Mouse (Mus musculus) frontal cortex, adult (tissue): ENCODE data around the gene Sema4a.

ENCODE experiments used
- ATAC-seq: cut with Nextera tagmentation; 2 replicates; pipeline ENCODE4 v1.9.2; 2017; ENCODE audit warnings: mild to moderate bottlenecking, moderate library complexity, mixed read lengths; ENCODE audit not compliant: low TSS enrichment

Gene Sema4a

GRCm38 (mm10) chr3:88427342-88427905 is 33.6 kb downstream of the Sema4a start:
- no peak for ATAC-seq

- no peak for ATAC-seq
Observed at GRCm38 (mm10) chr3:88425708-88426420, 35.1 kb downstream of the Sema4a start.

GRCm38 (mm10) chr3:88425330-88425689 is 35.7 kb downstream of the Sema4a start:
- no peak for ATAC-seq

GRCm38 (mm10) chr3:88424605-88425329 is 36.2 kb downstream of the Sema4a start, which contains the start of gene Slc25a44:
TSS of gene Slc25a44 (minus strand) at chr3:88425139.
- peak; percentile 91 for ATAC-seq

- ATAC-seq = peak; percentile 54
Observed at GRCm38 (mm10) chr3:88422020-88422720, 38.8 kb downstream of the Sema4a start.

- no peak for ATAC-seq
Observed at GRCm38 (mm10) chr3:88420771-88421170, 40.2 kb downstream of the Sema4a start.

GRCm38 (mm10) chr3:88418016-88418415 is 43.0 kb downstream of the Sema4a start:
- ATAC-seq = no peak

GRCm38 (mm10) chr3:88415668-88416067 is 45.3 kb downstream of the Sema4a start:
- ATAC-seq = no peak

GRCm38 (mm10) chr3:88412636-88413035 is 48.3 kb downstream of the Sema4a start:
- no peak for ATAC-seq

GRCm38 (mm10) chr3:88411681-88412080 is 49.3 kb downstream of the Sema4a start:
- ATAC-seq = no peak

GRCm38 (mm10) chr3:88410645-88411031 is 50.3 kb downstream of the Sema4a start:
- ATAC-seq = no peak

GRCm38 (mm10) chr3:88409741-88410644 is 51.0 kb downstream of the Sema4a start, which contains the start of gene Pmf1:
TSS of gene Pmf1 (minus strand) at chr3:88410331.
- peak; percentile 81 for ATAC-seq

- ATAC-seq = no peak
Observed at GRCm38 (mm10) chr3:88408953-88409352, 52.0 kb downstream of the Sema4a start.

- no peak for ATAC-seq
Observed at GRCm38 (mm10) chr3:88407529-88407928, 53.5 kb downstream of the Sema4a start.

GRCm38 (mm10) chr3:88407090-88407489 is 53.9 kb downstream of the Sema4a start:
- ATAC-seq = peak; percentile 47

GRCm38 (mm10) chr3:88403522-88404230 is 57.3 kb downstream of the Sema4a start:
- ATAC-seq = no peak

GRCm38 (mm10) chr3:88398666-88399065 is 62.3 kb downstream of the Sema4a start:
- ATAC-seq = no peak

GRCm38 (mm10) chr3:88395742-88396141 is 65.2 kb downstream of the Sema4a start:
- no peak for ATAC-seq

- no peak for ATAC-seq
Observed at GRCm38 (mm10) chr3:88395288-88395687, 65.7 kb downstream of the Sema4a start.

- peak; percentile 13; the same call in 1 of the 2 replicates for ATAC-seq
Observed at GRCm38 (mm10) chr3:88393776-88394375, 67.1 kb downstream of the Sema4a start.
